Mouse (Mus musculus) E14TG2a.4 (cell line): ENCODE data around the gene Mtg2.

Source experiments
- CTCF ChIP-seq: conservative IDR thresholded peaks from 2 replicates; pipeline ENCODE4 v1.5.1; 2014; ENCODE audit warnings: low read length
- NANOG ChIP-seq: IDR thresholded peaks from 2 replicates; pipeline ENCODE4 v1.6.1; 2014; ENCODE audit warnings: borderline replicate concordance, low read length, mixed read lengths

GRCm38 (mm10) chr2:180033956-180034355 is 36.4 kb upstream of the Mtg2 start:
- TF ChIP-seq CTCF (no peak), NANOG (no peak)
